Mouse (Mus musculus) liver, embryonic 16.5 days (tissue): ENCODE measurements at regions not wholly inside any gene's neighbourhood (a gene's known extent, or its start where the extent isn't known, plus 50 kb on each side); places are given as distances from the start of the nearest gene placed in this dataset.

Experiments used
- ATAC-seq: fragments of 200-750 bp; cut with Nextera tagmentation; 2 replicates; pipeline ENCODE4 v1.8.0; 2017; ENCODE audit warnings: low read depth, mild to moderate bottlenecking, moderate number of reproducible peaks, moderate library complexity
- H3K27ac ChIP-seq: fragments of 300-500 bp; sonication (generic); 2 replicates; pipeline ENCODE4 v1.5.1; 2014; ENCODE audit warnings: mild to moderate bottlenecking, low read length
- H3K27me3 ChIP-seq: fragments of 300-500 bp; sonication (generic); 2 replicates; pipeline ENCODE4 v1.6.1; 2014; ENCODE audit warnings: low read depth, low read length, mixed read lengths; ENCODE audit not compliant: control insufficient read depth, insufficient read depth
- H3K36me3 ChIP-seq: fragments of 300-500 bp; sonication (generic); 2 replicates; pipeline ENCODE4 v1.6.1; 2014; ENCODE audit warnings: mild to moderate bottlenecking; ENCODE audit not compliant: control insufficient read depth, insufficient read depth
- H3K4me1 ChIP-seq: fragments of 300-500 bp; sonication (generic); 2 replicates; pipeline ENCODE4 v1.6.1; 2014; ENCODE audit warnings: low read depth, low read length, mixed read lengths; ENCODE audit not compliant: control insufficient read depth
- H3K4me2 ChIP-seq: fragments of 300-500 bp; sonication (generic); 2 replicates; pipeline ENCODE4 v1.6.1; 2014; ENCODE audit warnings: low read depth, low read length, mixed read lengths
- H3K4me3 ChIP-seq: fragments of 300-500 bp; sonication (generic); 2 replicates; pipeline ENCODE4 v1.5.1; 2014; ENCODE audit warnings: low read depth, mild to moderate bottlenecking, low read length
- H3K9ac ChIP-seq: fragments of 300-500 bp; sonication (generic); 2 replicates; pipeline ENCODE4 v1.6.1; 2014; ENCODE audit warnings: low read depth, low read length
- H3K9me3 ChIP-seq: fragments of 300-500 bp; sonication (generic); replicated peaks from 2 replicates; pipeline ENCODE4 v1.6.1; 2016; ENCODE audit warnings: low read length; ENCODE audit not compliant: control insufficient read depth
- WGBS: fragments of 180-500 bp; shearing (Covaris S2); extraction: QIAGEN DNeasy Blood & Tissue Kit; methylation state at CpG from one replicate; pipeline ENCODE4 v1.1.7; 2014; ENCODE audit not compliant: insufficient replicate concordance; 5-methylcytosine and 5-hydroxymethylcytosine counted together

GRCm38 (mm10) chr2:46261618-46262017, 1144.4 kb upstream of the Zeb2 start:
- WGBS, result 64% methylated on average over 1 of the region's 1 CpGs
- Histone ChIP-seq H3K4me3 (no peak overlapping the region), H3K4me2 (no peak overlapping the region), H3K36me3 (no peaks in the 10 kb centered on the region), H3K9me3 (no peaks in the 10 kb centered on the region), H3K4me1 (no peaks in the 10 kb centered on the region), H3K9ac (no peak overlapping the region), H3K27me3 (no peaks in the 10 kb centered on the region), H3K27ac (no peak overlapping the region)
- no peak for ATAC-seq

GRCm38 (mm10) chr2:46251562-46251961, 1134.4 kb upstream of the Zeb2 start:
- 41% methylated on average over 7 of the region's 7 CpGs for WGBS
- H3K4me1 ChIP-seq, result no peaks in the 10 kb centered on the region
- no peak overlapping the region for H3K4me3 ChIP-seq

GRCm38 (mm10) chr2:46245717-46246116, 1128.5 kb upstream of the Zeb2 start:
- Histone ChIP-seq H3K9ac (no peak overlapping the region), H3K4me2 (no peak overlapping the region), H3K4me1 (no peaks in the 10 kb centered on the region), H3K27ac (no peak overlapping the region), H3K9me3 (no peaks in the 10 kb centered on the region), H3K27me3 (no peaks in the 10 kb centered on the region), H3K36me3 (no peaks in the 10 kb centered on the region), H3K4me3 (no peak overlapping the region)
- no peak for ATAC-seq
- 24% methylated on average over 3 of the region's 3 CpGs for WGBS

More at GRCm38 (mm10) chr2:46251562-46251961, 1134.4 kb upstream of the Zeb2 start:
- H3K36me3 ChIP-seq, result no peaks in the 10 kb centered on the region
- ATAC-seq, result no peak
- H3K27ac ChIP-seq, result no peak overlapping the region
- H3K27me3 ChIP-seq, result no peaks in the 10 kb centered on the region
- H3K9me3 ChIP-seq, result no peaks in the 10 kb centered on the region
- no peak overlapping the region for H3K9ac ChIP-seq
- H3K4me2 ChIP-seq, result no peak overlapping the region

- Histone ChIP-seq H3K4me2 (no peak overlapping the region), H3K9ac (no peak overlapping the region), H3K4me3 (no peak overlapping the region), H3K27me3 (no peaks in the 10 kb centered on the region), H3K9me3 (no peaks in the 10 kb centered on the region), H3K36me3 (no peaks in the 10 kb centered on the region), H3K27ac (no peak overlapping the region), H3K4me1 (no peaks in the 10 kb centered on the region)
- no peak for ATAC-seq
- WGBS, result 58% methylated on average over 3 of the region's 3 CpGs
Measured at GRCm38 (mm10) chr2:46244697-46245096, 1127.5 kb upstream of the Zeb2 start.

GRCm38 (mm10) chr2:46242806-46243205, 1125.6 kb upstream of the Zeb2 start:
- Histone ChIP-seq H3K4me3 (no peak overlapping the region), H3K4me2 (no peak overlapping the region), H3K9ac (no peak overlapping the region), H3K27me3 (no peaks in the 10 kb centered on the region), H3K9me3 (no peaks in the 10 kb centered on the region), H3K4me1 (no peaks in the 10 kb centered on the region), H3K36me3 (no peaks in the 10 kb centered on the region), H3K27ac (no peak overlapping the region)
- no peak for ATAC-seq

- Histone ChIP-seq H3K4me1 (no peaks in the 10 kb centered on the region), H3K9ac (no peak overlapping the region), H3K9me3 (no peaks in the 10 kb centered on the region), H3K27me3 (no peaks in the 10 kb centered on the region), H3K36me3 (no peaks in the 10 kb centered on the region), H3K4me2 (no peak overlapping the region), H3K27ac (no peak overlapping the region), H3K4me3 (no peak overlapping the region)
- ATAC-seq, result no peak
- WGBS, result 56% methylated on average over 4 of the region's 4 CpGs
Measured at GRCm38 (mm10) chr2:46239874-46240273, 1122.7 kb upstream of the Zeb2 start.

- no peak overlapping the region for H3K27ac ChIP-seq
- no peaks in the 10 kb centered on the region for H3K27me3 ChIP-seq
- WGBS, result 64% methylated on average over 2 of the region's 2 CpGs
- H3K36me3 ChIP-seq, result no peaks in the 10 kb centered on the region
- H3K9me3 ChIP-seq, result no peaks in the 10 kb centered on the region
- no peak for ATAC-seq
- no peak overlapping the region for H3K9ac ChIP-seq
- H3K4me2 ChIP-seq, result no peak overlapping the region
- no peak overlapping the region for H3K4me3 ChIP-seq
- H3K4me1 ChIP-seq, result no peaks in the 10 kb centered on the region
Measured at GRCm38 (mm10) chr2:46230791-46231450, 1113.7 kb upstream of the Zeb2 start.

GRCm38 (mm10) chr2:46218336-46218957, 1101.3 kb upstream of the Zeb2 start:
- ATAC-seq, result no peak
- Histone ChIP-seq H3K36me3 (no peaks in the 10 kb centered on the region), H3K27me3 (no peaks in the 10 kb centered on the region), H3K9ac (no peak overlapping the region), H3K9me3 (no peaks in the 10 kb centered on the region), H3K4me1 (no peaks in the 10 kb centered on the region), H3K27ac (no peak overlapping the region), H3K4me2 (no peak overlapping the region), H3K4me3 (no peak overlapping the region)
- 66% methylated on average over 7 of the region's 7 CpGs for WGBS

GRCm38 (mm10) chr2:46199341-46199740, 1082.1 kb upstream of the Zeb2 start:
- no peak overlapping the region for H3K4me2 ChIP-seq
- 24% methylated on average over 1 of the region's 1 CpGs for WGBS
- H3K4me1 ChIP-seq, result no peaks in the 10 kb centered on the region
- H3K9me3 ChIP-seq, result no peaks in the 10 kb centered on the region
- no peak overlapping the region for H3K9ac ChIP-seq
- no peak overlapping the region for H3K4me3 ChIP-seq
- H3K27me3 ChIP-seq, result no peaks in the 10 kb centered on the region
- H3K27ac ChIP-seq, result no peak overlapping the region
- ATAC-seq, result no peak
- H3K36me3 ChIP-seq, result no peaks in the 10 kb centered on the region
